Mouse (Mus musculus): ENCODE data around the gene Klhl21.
"Not testable (repeated sequence)": the region's sequence is repeated elsewhere in the genome, so short reads cannot be mapped to it uniquely, and the experiment has no call there.

Klhl21 gene

DNA sequence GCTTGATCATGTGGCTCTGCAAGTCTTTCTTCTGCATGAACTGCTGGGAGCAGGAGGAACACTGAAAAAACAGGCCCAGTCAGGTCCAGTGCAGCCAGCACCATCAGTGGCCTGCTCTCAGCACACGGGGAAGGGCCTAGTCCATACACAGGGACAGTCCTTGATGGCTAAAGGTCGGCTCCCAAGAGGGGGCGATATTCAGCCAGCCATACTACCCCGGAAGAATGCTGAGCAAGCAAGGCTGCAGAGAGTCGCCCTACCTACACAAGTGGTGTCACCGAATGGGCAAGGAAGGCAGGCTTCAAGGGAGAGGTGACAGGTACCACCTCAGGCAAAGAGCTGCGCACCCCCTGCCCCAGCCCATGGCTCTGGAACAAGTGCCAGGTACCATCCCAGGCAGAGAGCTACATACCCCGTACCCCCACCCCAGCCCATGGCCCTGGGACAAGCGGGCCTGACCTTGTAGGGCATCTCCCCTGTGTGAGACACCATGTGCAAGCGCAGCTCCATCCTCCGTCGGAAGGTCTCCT is 13.0 kb downstream of the Klhl21 start:
- no peak for DNase-seq (ENCODE audit: low spot score in 2 of 2)

- DNase-seq (ENCODE audit: low spot score in 2 of 2): no peak
Measured at GRCm38 (mm10) chr4:152022506-152022905, 13.9 kb downstream of the Klhl21 start.

DNA sequence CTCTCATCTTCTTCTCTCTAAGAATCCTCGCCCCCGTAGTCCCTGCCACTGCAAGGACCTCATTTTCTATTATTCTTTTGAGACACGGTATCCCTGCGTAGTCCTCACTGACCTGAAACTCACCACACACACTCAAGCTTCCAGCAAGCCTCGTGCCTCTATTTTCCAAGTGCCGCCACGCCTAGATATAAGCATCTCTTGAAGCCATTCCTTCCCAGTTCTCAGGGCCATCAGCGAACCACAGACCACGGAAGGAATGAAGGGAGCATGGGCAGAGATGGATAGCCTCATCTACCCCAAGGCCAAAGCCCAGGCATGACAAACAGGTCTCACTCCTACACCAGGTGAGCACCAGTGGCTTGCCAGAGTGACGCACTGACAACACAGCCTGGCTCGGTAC is 15.9 kb downstream of the Klhl21 start:
- DNase-seq (ENCODE audit: low spot score in 2 of 2): no peak

DNA sequence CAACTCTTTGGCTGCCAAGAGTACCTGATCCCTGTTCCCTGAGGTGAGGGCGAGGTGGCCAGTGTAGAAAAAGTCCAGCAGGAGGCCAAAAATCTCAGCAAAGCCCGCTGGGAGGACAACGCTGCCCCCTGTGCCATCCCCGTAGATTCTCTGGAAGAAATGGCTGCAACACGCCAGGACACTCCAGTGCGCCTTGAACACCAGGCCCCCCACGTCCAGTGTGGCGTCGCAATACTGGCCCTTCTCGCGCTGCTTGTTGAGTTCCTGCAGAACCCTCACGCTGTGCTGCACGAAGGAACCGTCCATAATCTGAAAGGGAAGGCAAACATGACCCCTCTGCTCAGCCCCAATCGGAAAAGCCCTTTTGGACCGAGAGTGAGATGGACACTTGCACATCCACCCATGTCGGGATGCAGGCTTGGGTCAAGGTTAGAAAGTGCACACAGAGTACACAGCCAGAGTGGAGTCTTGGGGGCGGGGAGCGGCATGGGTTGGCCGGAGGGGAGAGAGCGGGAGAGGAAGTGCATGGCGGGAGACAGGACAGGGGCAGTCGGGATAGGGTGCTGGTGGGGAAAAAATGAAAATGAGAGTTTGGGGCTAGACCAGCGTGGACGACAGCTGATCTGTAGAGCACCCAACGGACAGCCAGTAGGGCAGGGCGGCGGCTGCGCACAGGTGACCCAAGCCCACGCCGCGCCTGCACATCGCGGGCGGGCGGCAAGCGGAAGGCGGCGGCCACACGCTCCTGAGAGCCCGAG is 18.3 kb downstream of the Klhl21 start:
- DNase-seq (ENCODE audit: low spot score in 2 of 2): no peak

- DNase-seq (ENCODE audit: low spot score in 2 of 2): peak; percentile 94 to 98
Measured at GRCm38 (mm10) chr4:152027524-152027923, 18.9 kb downstream of the Klhl21 start, which contains the start of gene Zbtb48. Zbtb48 (minus strand) TSS chr4:152027671.

DNA sequence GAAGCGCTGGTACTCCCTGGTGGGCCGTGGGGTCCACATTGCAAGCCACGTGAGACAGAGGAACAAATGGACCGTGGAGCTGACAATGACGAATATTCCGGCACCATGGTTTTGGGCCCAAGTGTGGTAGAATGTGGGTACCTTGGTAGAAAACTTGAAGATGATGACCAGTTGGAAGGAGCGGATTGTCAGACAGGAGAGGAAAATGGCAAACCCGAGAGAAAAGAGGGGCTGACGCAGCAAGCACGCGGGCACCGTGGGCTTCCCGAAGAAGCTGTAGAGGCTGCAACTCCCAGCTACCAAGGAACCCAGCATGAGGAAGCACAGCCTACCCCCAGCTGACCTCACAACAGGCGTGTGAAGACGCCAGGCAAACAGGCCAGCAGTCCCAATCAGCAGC is 19.9 kb downstream of the Klhl21 start:
- no peak for DNase-seq (ENCODE audit: low spot score in 2 of 2)

DNA sequence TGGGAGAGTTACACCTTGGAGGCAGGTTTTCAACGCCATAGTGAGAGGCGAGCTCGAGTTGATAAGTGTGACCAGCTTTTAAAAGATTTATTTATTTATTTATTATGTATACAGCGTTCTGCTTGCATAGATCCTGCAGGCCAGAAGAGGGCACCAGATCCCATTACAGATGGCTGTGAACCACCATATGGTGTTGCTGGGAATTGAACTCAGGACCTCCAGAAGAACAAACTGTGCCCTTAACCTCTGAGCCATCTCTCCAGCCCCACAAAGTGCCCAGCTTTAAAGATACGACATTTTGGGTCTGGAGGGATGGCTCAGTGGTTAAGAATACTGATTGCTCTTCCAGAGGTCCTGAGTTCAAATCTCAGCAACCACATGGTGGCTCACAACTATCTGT is 20.5 kb downstream of the Klhl21 start:
- no peak for DNase-seq (ENCODE audit: low spot score in 2 of 2)

- no peak for DNase-seq (ENCODE audit: low spot score in 2 of 2)
Measured at GRCm38 (mm10) chr4:152029997-152030396, 21.4 kb downstream of the Klhl21 start.

- no peak for DNase-seq (ENCODE audit: low spot score in 2 of 2)
Measured at GRCm38 (mm10) chr4:152032922-152033321, 24.3 kb downstream of the Klhl21 start.

- DNase-seq (ENCODE audit: low spot score in 2 of 2): not testable (repeated sequence)
Measured at GRCm38 (mm10) chr4:152036464-152036863, 27.9 kb downstream of the Klhl21 start.

- DNase-seq (ENCODE audit: low spot score in 2 of 2): no peak
Measured at GRCm38 (mm10) chr4:152038225-152038984, 29.8 kb downstream of the Klhl21 start, which contains the start of gene Tas1r1. Tas1r1 (minus strand) TSS chr4:152038568.

GRCm38 (mm10) chr4:152038985-152039830 is 30.6 kb downstream of the Klhl21 start, which contains the start of gene Nol9:
Nol9 (plus strand) TSS chr4:152039321.
- peak; percentile 90 to 91 for DNase-seq (ENCODE audit: low spot score in 2 of 2)

DNA sequence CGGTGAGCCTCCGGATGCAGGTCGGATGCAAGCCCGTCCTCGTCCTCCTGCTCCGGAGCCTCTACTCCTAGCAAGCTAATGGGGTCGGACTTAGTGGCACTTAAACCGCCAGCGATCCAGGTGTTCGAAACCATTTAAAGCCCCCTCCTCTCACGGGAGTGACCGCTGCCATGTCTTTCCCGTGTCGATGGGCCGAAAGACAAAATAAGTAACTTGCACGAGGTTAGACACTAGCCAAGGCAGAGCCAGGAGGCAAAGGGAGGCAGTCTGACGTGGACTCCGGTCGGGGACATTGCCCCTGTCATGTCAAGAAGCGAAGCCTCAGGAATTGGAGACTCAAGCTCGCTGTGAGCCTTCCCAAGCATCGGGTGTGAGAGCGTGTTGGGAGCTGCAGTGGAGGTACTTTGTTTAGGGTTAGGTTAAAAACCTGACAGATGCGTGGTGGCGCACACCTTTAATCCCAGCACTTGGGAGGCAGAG is 31.3 kb downstream of the Klhl21 start:
- DNase-seq (ENCODE audit: low spot score in 2 of 2): no peak

DNA sequence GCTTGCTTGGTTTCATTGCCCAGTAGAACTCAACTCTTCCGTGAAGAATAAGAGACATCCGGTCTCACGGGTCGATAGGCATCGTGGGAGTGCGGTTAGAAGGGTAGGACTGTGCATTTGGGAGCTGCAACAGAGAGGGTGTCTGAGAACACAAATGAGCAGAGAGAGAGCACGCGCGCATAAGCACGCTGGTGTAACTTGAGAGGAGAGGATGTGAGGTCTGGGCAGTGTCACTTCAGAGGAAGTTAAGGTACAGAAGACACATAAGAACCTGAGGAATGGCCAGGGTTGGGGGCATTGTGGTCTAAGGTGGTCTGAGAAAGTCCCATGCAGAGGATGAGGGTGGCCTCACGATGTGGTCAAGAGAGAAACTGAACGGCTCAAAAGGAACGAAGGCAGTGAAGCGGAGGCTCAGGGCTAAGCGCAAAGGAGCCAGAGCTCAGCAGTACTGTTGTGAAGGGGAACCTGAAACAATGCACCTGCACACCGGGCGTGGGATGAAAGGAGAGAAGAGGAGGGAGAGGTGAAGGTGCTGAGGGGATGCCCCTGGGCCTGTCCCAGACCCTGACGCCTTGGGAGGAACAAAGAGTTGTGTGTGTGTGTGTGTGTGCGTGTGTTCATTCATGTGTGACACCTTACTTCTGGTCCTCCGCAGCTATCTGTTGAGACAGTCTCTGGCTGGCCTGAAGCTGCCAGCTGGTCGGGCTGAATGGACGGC is 33.5 kb downstream of the Klhl21 start:
- no peak for DNase-seq (ENCODE audit: low spot score in 2 of 2)

DNA sequence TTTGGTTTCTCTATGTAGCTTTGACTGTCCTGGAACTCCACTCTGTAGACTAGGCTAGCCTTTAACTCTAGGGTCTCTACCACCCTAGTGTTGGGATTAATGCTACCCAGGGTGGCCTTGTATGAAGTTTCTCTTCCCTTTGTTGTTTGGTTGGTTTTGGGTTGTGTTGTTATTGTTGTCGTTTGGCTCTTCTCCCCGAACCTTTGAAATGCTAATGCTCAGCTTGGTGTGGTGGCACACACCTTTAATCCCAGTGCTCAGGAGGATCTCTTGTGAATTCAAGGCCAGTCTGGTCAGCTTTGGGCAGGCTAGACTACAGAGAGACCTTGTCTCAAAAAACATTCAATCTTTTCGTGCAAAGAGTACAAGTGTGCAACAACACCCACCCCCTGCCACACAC is 34.6 kb downstream of the Klhl21 start:
- DNase-seq (ENCODE audit: low spot score in 2 of 2): no peak

GRCm38 (mm10) chr4:152044609-152045008 is 36.0 kb downstream of the Klhl21 start:
- DNase-seq (ENCODE audit: low spot score in 2 of 2): no peak

DNA sequence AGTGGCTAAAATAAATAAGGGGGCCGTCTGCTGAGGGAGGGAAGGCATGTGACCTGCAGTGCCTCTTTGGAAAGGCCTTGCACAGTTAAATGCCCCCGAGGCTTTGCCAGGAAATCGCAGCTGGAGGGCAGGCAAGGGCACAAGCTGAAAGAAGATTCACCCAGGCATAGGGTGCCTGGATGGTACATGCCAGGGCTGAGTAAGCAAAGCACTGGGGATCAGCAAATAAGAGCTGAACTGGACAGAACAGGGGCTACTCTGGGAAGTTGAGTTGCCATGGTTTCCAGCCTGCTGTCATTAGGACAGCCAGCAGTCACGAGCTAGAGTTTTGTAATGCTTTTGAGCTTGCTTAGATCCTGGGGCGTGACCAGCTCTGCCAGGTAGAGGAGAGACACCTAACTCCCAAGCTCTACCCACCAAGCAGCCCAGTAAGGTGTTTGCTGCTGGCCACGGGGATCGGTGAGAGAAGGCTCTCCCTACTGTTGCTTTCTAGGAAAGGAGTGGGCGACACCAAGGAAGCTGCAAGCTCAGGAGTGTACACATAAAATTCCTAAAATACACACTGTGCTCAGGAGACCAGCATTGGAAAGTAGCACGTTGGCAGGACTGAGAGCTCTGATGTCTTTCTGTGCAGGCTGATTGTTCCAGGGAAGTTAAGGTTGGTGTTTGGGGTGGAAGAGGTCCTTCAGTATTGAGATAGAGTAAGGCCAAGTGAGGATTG is 53.9 kb downstream of the Klhl21 start:
- DNase-seq (ENCODE audit: low spot score in 2 of 2): peak in 1 of 2 experiments; percentile 28

- no peak for DNase-seq (ENCODE audit: low spot score in 2 of 2)
Measured at GRCm38 (mm10) chr4:152067280-152067679, 58.7 kb downstream of the Klhl21 start.

Data from frontal cortex, postnatal 36 days (tissue).